Mouse (Mus musculus) megakaryocyte, embryonic 14.5 days (primary cell): Measurements from ENCODE around the gene Gm20388. TPM values are rescaled to one million over a fixed set of nuclear protein-coding genes. Genes with fewer than 3 reads are reported as not detected.

ENCODE experiments used
- H3K27me3 ChIP-seq: replicated peaks from 2 replicates; pipeline ENCODE3; 2012; ENCODE audit warnings: inconsistent platforms
- H3K36me3 ChIP-seq: replicated peaks from 2 replicates; pipeline ENCODE3; 2012; ENCODE audit warnings: low read length, inconsistent platforms, mixed read lengths
- H3K4me1 ChIP-seq: 2 replicates; pipeline ENCODE4 v1.6.1; 2012; ENCODE audit warnings: inconsistent platforms
- H3K4me3 ChIP-seq: replicated peaks from 2 replicates; pipeline ENCODE3; 2012; ENCODE audit warnings: moderate library complexity, mild to moderate bottlenecking, inconsistent platforms
- H3K9me3 ChIP-seq: 2 replicates; pipeline ENCODE4 v1.6.1; 2012; ENCODE audit warnings: inconsistent platforms
- FLI1 ChIP-seq: IDR thresholded peaks from 2 replicates; pipeline ENCODE4 v1.6.1; 2012; ENCODE audit warnings: low read length, inconsistent platforms, mixed read lengths
- GATA1 ChIP-seq: IDR thresholded peaks from 3 replicates; pipeline ENCODE4 v1.6.1; 2012; ENCODE audit warnings: mixed read lengths, low read length, inconsistent platforms, borderline replicate concordance
- polyA plus RNA-seq: library from polyadenylated mRNA; stranded (reverse); fragments of >175 nt; gene quantifications from 2 replicates; pipeline ENCODE4 v1.2.3, GENCODE M21; 2012; ENCODE audit warnings: low replicate concordance; ENCODE audit not compliant: insufficient read depth

Gm20388 gene
- polyA plus RNA-seq, 1 experiment: 111 TPM

DNA sequence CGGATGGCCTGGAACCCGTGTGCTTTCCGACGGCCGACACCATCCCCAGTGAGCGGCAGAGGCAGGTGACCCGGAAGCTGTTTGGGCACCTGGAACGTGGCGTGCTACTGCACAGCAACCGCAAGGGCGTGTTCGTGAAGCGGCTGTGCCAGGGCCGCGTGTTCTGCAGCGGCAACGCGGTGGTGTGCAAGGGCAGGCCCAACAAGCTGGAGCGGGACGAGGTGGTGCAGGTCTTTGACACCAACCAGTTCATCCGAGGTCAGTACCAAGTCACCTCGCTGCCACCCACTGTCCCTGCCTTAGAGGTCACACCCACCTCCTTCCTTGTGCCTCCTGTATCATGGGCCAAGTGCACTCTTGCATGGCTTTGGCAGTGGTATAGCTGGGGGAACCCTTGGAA is 842.8 kb downstream of the Gm20388 start:
- Histone ChIP-seq H3K4me3 (peak overlapping the region; percentile 42), H3K36me3 (peaks cover 34% of the 10 kb centered on the region), H3K9me3 (0 out of 2 replicates have a peak, but pooled peaks cover 5% of the 10 kb centered on the region), H3K27me3 (peaks cover 8% of the 10 kb centered on the region), H3K4me1 (peaks cover 56% of the 10 kb centered on the region)
- no peak for TF ChIP-seq GATA1
- TF ChIP-seq FLI1: no peak

DNA sequence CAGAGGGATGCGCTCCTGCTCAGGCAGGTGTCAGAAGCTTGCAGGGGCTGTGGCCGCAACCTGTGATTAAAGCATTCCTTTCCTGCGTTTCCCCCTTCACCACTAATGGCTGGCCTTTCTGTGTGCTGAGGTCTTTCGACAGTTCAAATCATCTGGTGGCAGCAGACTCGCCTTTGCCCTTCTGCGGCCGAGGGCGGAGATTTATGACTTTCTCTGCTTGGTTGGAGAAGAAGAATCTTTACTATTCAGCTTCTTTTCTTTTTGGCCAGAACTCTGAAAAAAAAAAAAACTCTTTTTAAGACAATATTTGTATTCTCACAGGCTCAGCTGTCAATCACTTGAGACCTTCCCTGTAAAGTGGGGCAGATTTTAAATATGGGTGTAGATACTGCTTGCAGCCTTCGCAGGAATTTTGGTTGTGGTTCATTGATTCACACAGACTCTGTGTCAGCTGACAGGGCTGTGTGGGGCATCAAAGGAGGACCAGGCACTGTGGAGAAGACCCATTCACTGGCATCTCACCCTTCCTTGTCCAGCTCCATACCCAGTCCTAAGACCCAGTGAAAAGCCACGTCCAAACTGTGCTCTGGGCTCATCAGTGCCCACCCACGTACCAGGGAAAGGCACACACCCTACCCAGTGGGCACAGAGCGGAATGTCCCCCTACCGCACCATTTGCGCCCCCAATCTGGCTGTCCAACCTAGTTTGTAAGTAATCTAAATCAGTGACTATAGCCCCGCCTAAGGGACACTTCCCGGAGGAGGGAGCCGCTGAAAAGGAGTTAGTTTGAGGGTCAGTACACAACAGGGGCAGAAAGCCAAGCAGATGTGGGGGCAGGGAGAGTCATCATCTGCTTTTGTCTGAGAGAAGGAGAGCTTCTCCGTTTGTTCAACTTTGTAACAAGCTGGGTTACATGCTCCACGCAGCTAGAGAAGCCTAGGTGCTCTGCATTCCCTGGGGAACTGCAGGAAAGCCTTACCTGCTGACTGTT is 845.0 kb downstream of the Gm20388 start:
- H3K4me1 ChIP-seq: peaks cover 58% of the 10 kb centered on the region
- H3K36me3 ChIP-seq: peaks cover 34% of the 10 kb centered on the region
- no peak overlapping the region for H3K4me3 ChIP-seq

GRCm38 (mm10) chr8:120758005-120758404 is 847.4 kb downstream of the Gm20388 start:
- Histone ChIP-seq H3K4me1 (peaks cover 58% of the 10 kb centered on the region), H3K4me3 (no peak overlapping the region), H3K9me3 (0 out of 2 replicates have a peak, but pooled peaks cover 5% of the 10 kb centered on the region), H3K36me3 (peaks cover 31% of the 10 kb centered on the region), H3K27me3 (peaks cover 8% of the 10 kb centered on the region)
- TF ChIP-seq GATA1: no peak
- TF ChIP-seq FLI1: no peak

More for the DNA sequence above, 845.0 kb downstream of the Gm20388 start:
- H3K9me3 ChIP-seq: 0 out of 2 replicates have a peak, but pooled peaks cover 5% of the 10 kb centered on the region
- TF ChIP-seq FLI1: no peak
- peaks cover 8% of the 10 kb centered on the region for H3K27me3 ChIP-seq

DNA sequence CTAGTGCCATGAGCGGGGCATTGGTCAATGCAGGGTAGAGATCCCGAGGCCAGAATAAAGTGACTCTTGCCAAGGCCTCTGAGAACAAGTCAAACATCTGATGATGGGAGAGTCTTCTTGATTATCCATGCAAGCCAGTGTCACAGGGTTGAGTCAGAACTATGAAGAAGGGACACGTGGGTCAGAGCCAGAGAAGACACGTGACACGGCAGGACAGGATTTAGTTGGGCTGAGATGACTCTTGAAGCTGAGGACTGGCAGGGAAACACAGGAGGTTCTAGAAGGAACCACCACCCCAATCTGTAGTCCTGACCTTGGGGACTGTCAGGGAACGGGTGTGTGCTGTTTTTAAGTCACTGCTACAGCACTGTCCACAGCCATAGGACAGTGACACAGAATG is 849.2 kb downstream of the Gm20388 start:
- Histone ChIP-seq H3K4me3 (no peak overlapping the region), H3K9me3 (0 out of 2 replicates have a peak, but pooled peaks cover 5% of the 10 kb centered on the region), H3K36me3 (peaks cover 14% of the 10 kb centered on the region), H3K27me3 (peaks cover 3% of the 10 kb centered on the region), H3K4me1 (peaks cover 65% of the 10 kb centered on the region)
- no peak for TF ChIP-seq FLI1

DNA sequence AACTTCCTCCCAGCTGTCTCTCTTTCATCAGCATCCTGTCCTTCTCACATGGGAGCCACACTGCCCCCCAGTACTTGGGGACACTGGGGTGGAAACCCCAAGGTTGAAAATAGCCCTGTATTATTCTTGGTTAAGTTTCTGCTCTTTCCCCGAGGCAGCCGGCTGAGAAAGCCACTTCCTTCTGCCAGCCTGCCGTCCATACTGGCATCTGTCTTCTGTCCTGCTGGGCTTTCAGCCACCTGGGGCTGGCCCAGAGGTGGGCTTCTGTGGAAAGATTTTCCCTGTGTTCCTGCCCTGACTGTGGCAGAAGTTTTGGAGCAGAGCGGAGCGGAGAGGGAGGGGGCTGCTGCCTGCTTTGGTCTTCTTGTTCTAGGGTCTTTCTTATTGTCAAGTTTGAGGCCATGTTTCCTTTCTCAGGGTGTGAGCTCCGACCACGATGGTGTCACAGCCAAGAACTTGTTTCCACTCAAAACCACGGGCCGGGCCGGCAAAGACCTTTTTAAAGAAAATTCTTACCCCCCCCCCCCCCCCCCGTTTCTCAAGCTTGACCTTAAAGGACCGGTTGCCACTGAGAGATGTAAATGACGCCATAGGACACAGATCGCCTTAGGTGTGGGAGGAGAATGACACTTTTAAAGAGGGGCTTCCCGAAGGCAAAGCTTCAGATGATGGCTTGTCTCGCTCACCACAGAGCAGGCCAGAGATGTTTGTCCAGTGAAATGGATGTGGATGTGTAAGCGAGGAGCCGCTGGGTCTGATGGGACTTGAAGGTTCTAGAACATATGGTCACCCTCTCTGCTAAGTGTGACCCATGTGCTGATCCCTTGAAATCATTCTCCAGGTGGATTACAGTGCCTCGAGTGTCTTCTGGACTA is 849.9 kb downstream of the Gm20388 start:
- no peak for TF ChIP-seq FLI1
- TF ChIP-seq GATA1: no peak
- Histone ChIP-seq H3K4me3 (no peak overlapping the region), H3K4me1 (peaks cover 72% of the 10 kb centered on the region), H3K36me3 (peaks cover 8% of the 10 kb centered on the region), H3K27me3 (peaks cover 4% of the 10 kb centered on the region), H3K9me3 (0 out of 2 replicates have a peak, but pooled peaks cover 5% of the 10 kb centered on the region)

DNA sequence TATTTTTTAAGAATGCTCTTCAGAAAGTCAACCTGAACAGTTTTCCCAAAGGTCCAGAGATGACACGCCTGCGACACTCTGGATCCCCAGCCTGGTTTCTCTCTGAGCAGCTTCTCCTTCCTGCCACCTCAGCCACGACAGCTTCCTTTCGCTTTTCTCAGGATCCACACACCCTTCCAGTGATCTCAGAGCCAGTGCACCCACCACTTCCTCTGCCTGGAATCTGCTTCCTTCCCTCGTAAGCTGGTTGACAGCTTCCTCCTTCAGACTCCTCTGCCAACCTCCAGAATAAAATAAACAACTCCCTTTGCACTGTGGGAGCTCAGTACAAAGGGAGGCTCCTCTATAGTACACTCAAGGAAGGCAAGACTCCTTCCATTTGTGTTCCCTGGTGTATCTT is 852.6 kb downstream of the Gm20388 start:
- no peaks in the 10 kb centered on the region for H3K36me3 ChIP-seq
- H3K4me3 ChIP-seq: peak overlapping the region; percentile 84
- no peaks in the 10 kb centered on the region for H3K9me3 ChIP-seq
- peaks cover 90% of the 10 kb centered on the region for H3K4me1 ChIP-seq
- no peak for TF ChIP-seq GATA1
- TF ChIP-seq FLI1: no peak
- H3K27me3 ChIP-seq: peaks cover 14% of the 10 kb centered on the region

DNA sequence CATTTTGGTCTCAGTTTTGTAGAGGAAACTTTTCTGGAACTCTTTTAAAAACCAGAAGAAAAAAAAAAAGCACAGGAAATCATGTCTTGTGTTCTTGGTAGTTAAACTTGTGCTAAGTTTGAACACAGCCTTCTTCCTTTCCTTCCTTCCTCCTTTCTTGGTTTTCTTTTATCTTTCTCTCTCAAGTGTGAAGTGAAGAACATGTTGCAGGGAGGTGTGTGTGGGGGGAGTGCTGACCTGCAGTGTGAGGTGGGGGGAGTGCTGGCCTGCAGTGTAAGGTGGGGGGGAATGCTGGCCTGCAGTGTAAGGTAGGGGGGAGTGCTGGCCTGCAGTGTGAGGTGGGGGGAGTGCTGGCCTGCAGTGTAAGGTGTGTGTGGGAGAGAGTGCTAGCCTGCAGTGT is 854.0 kb downstream of the Gm20388 start:
- TF ChIP-seq GATA1 (no peak), FLI1 (no peak)
- Histone ChIP-seq H3K36me3 (no peaks in the 10 kb centered on the region), H3K4me1 (peaks cover 93% of the 10 kb centered on the region), H3K27me3 (peaks cover 22% of the 10 kb centered on the region), H3K9me3 (no peaks in the 10 kb centered on the region), H3K4me3 (peak overlapping the region; percentile 72)

DNA sequence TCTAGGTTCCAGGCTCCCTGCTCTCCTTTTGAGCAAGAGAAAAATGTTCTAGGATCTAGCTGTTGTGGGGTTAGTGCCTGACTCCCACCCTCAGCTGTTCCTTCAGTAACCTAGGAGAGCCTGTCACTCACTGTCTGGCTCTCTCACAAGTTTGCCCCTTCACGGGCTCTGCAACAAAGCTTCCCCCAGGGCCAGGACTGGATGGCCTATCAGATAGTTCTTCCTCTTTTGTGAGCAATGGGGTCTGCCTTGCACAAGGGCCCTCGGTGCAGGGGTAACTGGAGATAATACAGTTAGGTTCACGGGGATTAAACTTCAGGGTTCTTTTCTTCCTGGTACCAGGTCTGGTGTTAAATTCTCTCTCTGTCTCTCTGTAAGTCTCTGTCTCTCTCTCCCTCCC is 856.0 kb downstream of the Gm20388 start:
- H3K36me3 ChIP-seq: no peaks in the 10 kb centered on the region
- peaks cover 36% of the 10 kb centered on the region for H3K27me3 ChIP-seq
- H3K9me3 ChIP-seq: no peaks in the 10 kb centered on the region
- peaks cover 78% of the 10 kb centered on the region for H3K4me1 ChIP-seq
- no peak for TF ChIP-seq FLI1
- no peak for TF ChIP-seq GATA1
- no peak overlapping the region for H3K4me3 ChIP-seq

DNA sequence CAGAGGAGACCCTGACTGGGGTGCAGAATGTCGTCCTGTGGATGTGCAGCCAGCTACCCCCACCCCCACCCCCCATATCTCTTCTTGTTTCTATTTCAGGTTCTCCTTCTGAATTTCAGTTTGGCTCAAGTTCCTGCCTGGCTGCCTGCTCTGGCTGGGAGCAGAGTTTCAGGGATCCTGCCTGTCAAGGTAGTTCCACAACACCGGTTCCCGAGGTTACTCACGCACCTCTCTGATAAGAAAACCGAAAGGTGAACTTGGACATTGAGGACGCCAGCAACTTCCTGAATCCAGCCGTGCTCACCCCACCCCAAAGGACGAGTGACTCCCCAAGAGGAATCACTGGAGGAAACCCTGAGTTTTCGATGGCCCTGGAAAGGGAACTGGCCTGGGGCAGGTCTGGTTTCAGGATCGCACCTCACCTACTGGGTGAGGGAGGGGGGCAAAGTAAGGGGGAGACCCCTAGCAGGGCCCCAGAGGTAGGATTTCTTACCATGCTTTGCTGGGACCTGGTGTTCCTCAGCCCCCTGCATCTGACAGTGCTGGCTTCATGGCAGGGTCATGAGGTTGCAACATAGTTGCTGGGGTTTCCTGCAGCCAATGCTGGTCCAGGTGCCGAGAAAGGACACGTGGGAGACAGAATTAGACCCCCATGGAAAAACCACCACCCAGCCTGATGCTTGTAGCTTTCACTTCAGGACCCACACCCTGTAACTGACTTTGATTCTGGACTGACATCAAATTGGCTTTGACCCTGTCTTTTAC is 858.0 kb downstream of the Gm20388 start:
- Histone ChIP-seq H3K4me1 (peaks cover 58% of the 10 kb centered on the region), H3K36me3 (no peaks in the 10 kb centered on the region), H3K27me3 (peaks cover 53% of the 10 kb centered on the region), H3K9me3 (no peaks in the 10 kb centered on the region), H3K4me3 (no peak overlapping the region)
- TF ChIP-seq GATA1 (no peak), FLI1 (no peak)
